Mouse (Mus musculus): ENCODE measurements at regions not wholly inside any gene's neighbourhood (a gene's known extent, or its start where the extent isn't known, plus 50 kb on each side); places are given as distances from the start of the nearest gene placed in this dataset.

DNA sequence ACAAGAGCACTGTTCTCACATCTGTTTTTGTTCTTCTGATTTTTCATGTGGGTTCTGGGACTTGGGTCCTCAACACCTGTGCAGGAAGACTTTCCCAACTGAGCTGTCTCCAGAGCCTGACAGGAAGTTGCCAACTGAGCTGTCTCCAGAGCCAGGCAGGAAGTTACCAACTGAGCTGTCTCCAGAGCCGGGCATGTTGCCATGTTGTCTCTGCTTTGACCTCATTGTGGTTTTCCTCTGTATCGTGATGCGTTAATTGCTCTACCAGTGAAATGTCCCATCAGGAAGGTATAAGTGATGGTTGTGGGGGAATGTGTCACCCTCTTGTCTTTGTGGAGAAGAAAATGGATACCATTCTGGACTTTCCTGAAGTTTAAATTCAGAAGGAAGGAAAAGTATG lies 54.4 kb upstream of the Olfm4 start:
- 94% methylated on average over 3 of the region's 3 CpGs for WGBS

DNA sequence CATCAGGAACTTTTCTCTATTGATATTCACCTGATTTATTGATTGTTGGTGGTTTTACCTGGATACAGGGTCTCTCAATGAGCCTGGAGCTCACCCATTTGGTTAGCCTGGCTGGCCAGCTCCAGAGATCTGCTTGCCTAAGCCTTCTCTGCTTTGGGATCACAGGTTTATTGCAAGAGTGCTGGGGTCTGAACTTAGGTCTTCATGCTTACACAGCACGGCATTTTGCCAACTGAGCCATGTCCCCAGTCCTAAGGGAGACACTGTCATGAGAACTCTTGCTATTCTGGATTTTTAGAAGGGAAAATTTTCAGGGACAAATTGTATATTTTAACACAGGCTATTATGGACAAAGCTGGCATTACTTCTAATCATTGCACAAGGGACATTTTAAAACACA lies 56.7 kb upstream of the Olfm4 start:
- Histone ChIP-seq H3K9ac (replicated peaks; ENCODE audit: low read depth, low read length) (no peak overlapping the region), H3K4me2 (ENCODE audit: low read depth, low read length) (no peak overlapping the region), H3K36me3 (ENCODE audit: control insufficient read depth, insufficient read depth, low read length) (no peaks in the 10 kb centered on the region), H3K4me1 (ENCODE audit: control insufficient read depth, insufficient read depth, low read length) (no peaks in the 10 kb centered on the region), H3K9me3 (ENCODE audit: control insufficient read depth, low read length) (no peaks in the 10 kb centered on the region), H3K27ac (ENCODE audit: low read depth, low read length) (no peak overlapping the region), H3K27me3 (ENCODE audit: control insufficient read depth, insufficient read depth, low read length) (no peaks in the 10 kb centered on the region), H3K4me3 (ENCODE audit: low read depth, low read length) (no peak overlapping the region)
- no peak for ATAC-seq (ENCODE audit: low read depth)
- 81% methylated on average over 1 of the region's 1 CpGs for WGBS

More for the DNA sequence above, 54.4 kb upstream of the Olfm4 start:
- H3K9me3 ChIP-seq (ENCODE audit: control insufficient read depth, low read length) = no peaks in the 10 kb centered on the region
- H3K27ac ChIP-seq (ENCODE audit: low read depth, low read length) = no peak overlapping the region
- H3K9ac ChIP-seq (replicated peaks; ENCODE audit: low read depth, low read length) = no peak overlapping the region
- ATAC-seq (ENCODE audit: low read depth) = no peak
- H3K4me2 ChIP-seq (ENCODE audit: low read depth, low read length) = no peak overlapping the region
- H3K4me3 ChIP-seq (ENCODE audit: low read depth, low read length) = no peak overlapping the region
- H3K36me3 ChIP-seq (ENCODE audit: control insufficient read depth, insufficient read depth, low read length) = no peaks in the 10 kb centered on the region
- H3K4me1 ChIP-seq (ENCODE audit: control insufficient read depth, insufficient read depth, low read length) = no peaks in the 10 kb centered on the region
- no peaks in the 10 kb centered on the region for H3K27me3 ChIP-seq (ENCODE audit: control insufficient read depth, insufficient read depth, low read length)

DNA sequence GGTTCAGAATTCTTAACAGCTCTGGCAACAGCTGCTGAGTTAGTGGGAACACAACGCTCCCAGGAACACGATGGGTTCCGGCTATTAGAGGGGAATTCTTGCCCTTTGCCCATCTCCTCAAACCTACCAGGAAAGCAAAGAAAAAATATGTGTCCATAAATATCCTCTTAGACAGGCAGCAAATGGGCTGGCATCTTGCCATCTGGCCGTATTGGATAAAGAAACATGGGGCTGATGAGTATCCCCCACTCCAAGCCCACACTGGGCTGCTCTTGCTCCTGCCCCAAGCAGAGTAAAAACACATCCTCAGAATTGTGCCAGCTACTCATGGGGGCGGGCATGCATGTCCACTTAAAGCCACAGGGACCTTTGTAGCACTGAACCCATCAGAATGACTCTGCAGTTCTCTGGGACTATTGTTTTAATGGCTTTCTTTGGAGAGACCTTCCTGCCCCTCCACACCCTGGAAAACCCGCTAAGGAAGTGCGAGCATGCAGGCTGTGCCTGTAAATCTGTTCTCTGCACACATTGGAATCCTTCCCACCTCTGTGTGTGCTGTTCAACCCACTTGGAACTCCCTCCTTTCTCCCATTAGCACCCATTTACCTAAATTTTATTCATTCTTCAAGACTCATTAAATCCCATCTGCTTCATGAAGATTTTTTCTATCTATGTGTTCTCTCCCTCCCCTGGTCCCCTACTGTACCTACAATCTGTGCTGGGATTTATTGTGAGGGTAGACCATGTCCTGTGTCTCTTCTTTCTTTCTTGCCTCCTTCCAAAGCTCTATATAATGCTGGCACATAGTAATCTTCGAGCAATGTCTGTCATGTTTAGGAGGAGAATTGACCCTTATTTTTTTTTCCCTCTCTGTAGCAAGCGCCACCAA lies 66.7 kb upstream of the Olfm4 start:
- no peaks in the 10 kb centered on the region for H3K9me3 ChIP-seq (ENCODE audit: control insufficient read depth, low read length)
- H3K27ac ChIP-seq (ENCODE audit: low read depth, low read length) = no peak overlapping the region
- no peaks in the 10 kb centered on the region for H3K27me3 ChIP-seq (ENCODE audit: control insufficient read depth, insufficient read depth, low read length)
- H3K9ac ChIP-seq (replicated peaks; ENCODE audit: low read depth, low read length) = no peak overlapping the region
- no peaks in the 10 kb centered on the region for H3K4me1 ChIP-seq (ENCODE audit: control insufficient read depth, insufficient read depth, low read length)
- no peak overlapping the region for H3K4me2 ChIP-seq (ENCODE audit: low read depth, low read length)
- ATAC-seq (ENCODE audit: low read depth) = peak; percentile 78
- WGBS = 29% methylated on average over 9 of the region's 9 CpGs
- no peaks in the 10 kb centered on the region for H3K36me3 ChIP-seq (ENCODE audit: control insufficient read depth, insufficient read depth, low read length)
- no peak overlapping the region for H3K4me3 ChIP-seq (ENCODE audit: low read depth, low read length)

DNA sequence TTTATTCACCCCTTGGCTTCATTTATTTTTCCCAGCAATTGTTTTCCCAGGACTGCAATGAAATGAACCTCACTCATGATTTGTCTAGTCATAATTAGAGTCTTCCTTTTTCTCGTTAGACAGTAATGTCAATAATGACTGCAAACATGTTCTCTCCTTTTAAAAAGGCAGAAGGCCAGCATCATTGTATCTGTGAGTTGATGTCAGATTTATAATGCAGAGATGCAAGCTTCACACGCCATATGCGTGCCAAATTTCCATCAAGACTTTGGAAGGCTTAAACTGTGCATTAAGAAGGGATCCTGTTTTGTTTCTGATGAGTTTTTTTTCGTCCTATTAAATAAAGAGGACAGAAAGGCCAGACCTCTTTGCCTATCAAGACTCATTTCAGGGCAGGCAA lies 68.9 kb upstream of the Olfm4 start:
- no peaks in the 10 kb centered on the region for H3K27me3 ChIP-seq (ENCODE audit: control insufficient read depth, insufficient read depth, low read length)
- no peak overlapping the region for H3K4me2 ChIP-seq (ENCODE audit: low read depth, low read length)
- no peak overlapping the region for H3K9ac ChIP-seq (replicated peaks; ENCODE audit: low read depth, low read length)
- no peak for ATAC-seq (ENCODE audit: low read depth)
- H3K36me3 ChIP-seq (ENCODE audit: control insufficient read depth, insufficient read depth, low read length) = no peaks in the 10 kb centered on the region
- no peaks in the 10 kb centered on the region for H3K9me3 ChIP-seq (ENCODE audit: control insufficient read depth, low read length)
- H3K4me3 ChIP-seq (ENCODE audit: low read depth, low read length) = no peak overlapping the region
- no peaks in the 10 kb centered on the region for H3K4me1 ChIP-seq (ENCODE audit: control insufficient read depth, insufficient read depth, low read length)
- 75% methylated on average over 4 of the region's 4 CpGs for WGBS
- H3K27ac ChIP-seq (ENCODE audit: low read depth, low read length) = no peak overlapping the region

DNA sequence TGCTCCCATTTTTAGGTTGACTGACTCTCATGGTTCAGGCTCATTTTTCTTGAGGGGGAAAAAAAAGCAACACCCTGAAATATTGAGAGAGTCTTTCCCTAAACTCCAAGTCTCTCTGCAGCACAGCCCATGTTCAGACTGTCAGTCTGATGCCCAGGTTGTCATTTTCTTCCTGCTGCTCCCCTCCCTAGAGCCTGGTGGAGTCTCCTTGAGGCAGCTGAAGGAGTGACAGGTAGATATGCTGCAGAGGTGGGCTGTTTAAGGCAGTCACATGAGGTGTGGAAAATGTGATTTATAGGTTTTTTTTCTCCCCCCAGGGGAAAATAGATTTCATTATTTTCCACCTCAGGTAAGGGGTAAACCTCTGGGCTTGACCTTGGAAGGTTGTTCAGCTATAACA lies 70.6 kb upstream of the Olfm4 start:
- Histone ChIP-seq H3K4me2 (ENCODE audit: low read depth, low read length) (no peak overlapping the region), H3K27me3 (ENCODE audit: control insufficient read depth, insufficient read depth, low read length) (no peaks in the 10 kb centered on the region), H3K9me3 (ENCODE audit: control insufficient read depth, low read length) (no peaks in the 10 kb centered on the region), H3K9ac (replicated peaks; ENCODE audit: low read depth, low read length) (no peak overlapping the region), H3K4me1 (ENCODE audit: control insufficient read depth, insufficient read depth, low read length) (no peaks in the 10 kb centered on the region), H3K27ac (ENCODE audit: low read depth, low read length) (no peak overlapping the region), H3K4me3 (ENCODE audit: low read depth, low read length) (no peak overlapping the region), H3K36me3 (ENCODE audit: control insufficient read depth, insufficient read depth, low read length) (no peaks in the 10 kb centered on the region)
- ATAC-seq (ENCODE audit: low read depth) = no peak

DNA sequence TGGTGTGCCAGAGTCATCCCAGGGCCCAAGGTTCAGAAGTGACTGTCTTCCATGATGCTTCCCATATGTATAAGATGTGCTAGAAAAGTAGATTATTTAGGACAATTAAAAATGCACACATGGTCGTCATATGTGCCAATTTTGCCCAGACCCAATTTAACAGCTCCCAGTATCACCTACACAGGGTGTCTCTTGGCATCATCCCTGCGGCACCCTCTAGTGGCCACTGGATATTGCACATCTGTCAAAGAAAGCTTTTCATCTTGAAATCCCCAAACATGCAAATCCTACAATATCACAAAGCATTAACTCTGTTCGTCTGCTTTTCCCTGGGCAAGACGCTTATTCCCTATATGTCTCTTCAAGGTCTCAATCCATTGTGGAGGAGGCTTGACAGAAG lies 71.3 kb upstream of the Olfm4 start:
- Histone ChIP-seq H3K4me1 (ENCODE audit: control insufficient read depth, insufficient read depth, low read length) (no peaks in the 10 kb centered on the region), H3K9ac (replicated peaks; ENCODE audit: low read depth, low read length) (no peak overlapping the region), H3K4me2 (ENCODE audit: low read depth, low read length) (no peak overlapping the region), H3K36me3 (ENCODE audit: control insufficient read depth, insufficient read depth, low read length) (no peaks in the 10 kb centered on the region), H3K9me3 (ENCODE audit: control insufficient read depth, low read length) (no peaks in the 10 kb centered on the region), H3K4me3 (ENCODE audit: low read depth, low read length) (no peak overlapping the region), H3K27me3 (ENCODE audit: control insufficient read depth, insufficient read depth, low read length) (no peaks in the 10 kb centered on the region), H3K27ac (ENCODE audit: low read depth, low read length) (no peak overlapping the region)
- no peak for ATAC-seq (ENCODE audit: low read depth)
- WGBS = 47% methylated on average over 4 of the region's 4 CpGs

DNA sequence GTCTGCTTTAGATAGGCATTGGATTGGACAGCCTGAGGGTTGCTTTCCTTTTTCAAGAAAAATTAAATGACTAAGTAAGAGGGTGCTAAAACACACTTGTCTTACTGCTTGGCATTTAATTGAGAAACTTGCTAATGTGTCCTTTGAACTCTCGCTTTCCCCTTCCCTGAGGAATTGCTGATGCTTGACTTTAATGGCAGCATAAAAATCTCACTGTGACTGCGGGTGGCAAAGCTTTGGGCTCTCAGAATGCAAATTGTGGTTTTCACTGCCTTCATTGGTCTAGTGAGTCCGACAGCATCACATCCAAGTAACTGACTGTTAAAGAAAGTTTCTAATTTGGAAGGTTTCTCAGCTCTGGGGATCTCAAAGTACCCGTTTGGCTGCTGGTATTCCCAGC lies 76.1 kb upstream of the Olfm4 start:
- Histone ChIP-seq H3K4me1 (ENCODE audit: control insufficient read depth, insufficient read depth, low read length) (no peaks in the 10 kb centered on the region), H3K9me3 (ENCODE audit: control insufficient read depth, low read length) (no peaks in the 10 kb centered on the region), H3K4me3 (ENCODE audit: low read depth, low read length) (no peak overlapping the region), H3K4me2 (ENCODE audit: low read depth, low read length) (no peak overlapping the region), H3K9ac (replicated peaks; ENCODE audit: low read depth, low read length) (no peak overlapping the region), H3K27me3 (ENCODE audit: control insufficient read depth, insufficient read depth, low read length) (no peaks in the 10 kb centered on the region), H3K36me3 (ENCODE audit: control insufficient read depth, insufficient read depth, low read length) (no peaks in the 10 kb centered on the region), H3K27ac (ENCODE audit: low read depth, low read length) (no peak overlapping the region)
- ATAC-seq (ENCODE audit: low read depth) = no peak
- 14% methylated on average over 4 of the region's 4 CpGs for WGBS

DNA sequence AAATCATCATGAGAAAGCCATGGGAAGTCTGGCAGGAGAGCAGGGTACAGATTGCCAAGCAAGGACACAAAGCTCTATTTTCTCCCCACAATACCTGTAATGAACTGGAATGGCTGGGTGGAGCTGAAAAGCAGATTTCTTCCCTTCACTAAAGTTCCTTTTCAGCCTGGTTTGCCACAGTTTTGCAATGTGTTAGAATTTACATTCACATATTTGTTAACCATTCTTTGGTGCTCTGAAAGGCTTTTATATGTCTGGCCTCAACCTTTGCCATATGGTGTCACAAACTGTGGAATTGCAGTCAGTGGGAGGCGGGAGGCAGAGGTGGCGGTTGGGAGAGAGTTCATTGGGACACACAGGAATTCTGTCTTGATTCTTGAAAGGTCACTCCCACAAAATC lies 78.3 kb upstream of the Olfm4 start:
- Histone ChIP-seq H3K4me1 (ENCODE audit: control insufficient read depth, insufficient read depth, low read length) (no peaks in the 10 kb centered on the region), H3K27me3 (ENCODE audit: control insufficient read depth, insufficient read depth, low read length) (no peaks in the 10 kb centered on the region), H3K36me3 (ENCODE audit: control insufficient read depth, insufficient read depth, low read length) (no peaks in the 10 kb centered on the region), H3K4me2 (ENCODE audit: low read depth, low read length) (no peak overlapping the region), H3K4me3 (ENCODE audit: low read depth, low read length) (no peak overlapping the region), H3K27ac (ENCODE audit: low read depth, low read length) (no peak overlapping the region), H3K9ac (replicated peaks; ENCODE audit: low read depth, low read length) (no peak overlapping the region), H3K9me3 (ENCODE audit: control insufficient read depth, low read length) (no peaks in the 10 kb centered on the region)
- ATAC-seq (ENCODE audit: low read depth) = no peak
- 47% methylated on average over 2 of the region's 2 CpGs for WGBS

DNA sequence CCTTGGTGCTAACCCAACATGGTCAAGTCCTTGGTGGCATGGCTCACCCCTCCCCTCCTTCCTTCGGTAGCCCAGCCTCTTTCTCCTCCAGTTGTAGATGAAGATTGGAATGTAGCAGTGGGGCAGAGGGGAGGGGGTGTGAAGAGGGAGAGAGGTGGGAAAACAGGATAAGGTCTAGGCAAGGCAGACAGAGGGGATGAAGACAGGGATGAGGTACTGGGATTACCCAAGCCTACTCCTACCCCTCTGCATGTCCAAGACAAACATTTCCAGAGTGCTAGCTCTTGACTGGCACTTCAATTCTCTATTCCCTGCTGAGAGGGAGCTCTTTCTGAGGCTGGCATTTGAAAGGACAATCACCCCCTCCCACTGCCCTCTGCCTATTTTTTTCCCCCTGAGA lies 81.5 kb upstream of the Olfm4 start:
- Histone ChIP-seq H3K36me3 (ENCODE audit: control insufficient read depth, insufficient read depth, low read length) (no peaks in the 10 kb centered on the region), H3K4me1 (ENCODE audit: control insufficient read depth, insufficient read depth, low read length) (no peaks in the 10 kb centered on the region), H3K9me3 (ENCODE audit: control insufficient read depth, low read length) (no peaks in the 10 kb centered on the region), H3K27me3 (ENCODE audit: control insufficient read depth, insufficient read depth, low read length) (0 out of 2 replicates have a peak, but pooled peaks cover 2% of the 10 kb centered on the region), H3K9ac (replicated peaks; ENCODE audit: low read depth, low read length) (no peak overlapping the region), H3K4me2 (ENCODE audit: low read depth, low read length) (no peak overlapping the region), H3K27ac (ENCODE audit: low read depth, low read length) (no peak overlapping the region), H3K4me3 (ENCODE audit: low read depth, low read length) (no peak overlapping the region)
- WGBS = 7% methylated on average over 1 of the region's 1 CpGs
- ATAC-seq (ENCODE audit: low read depth) = peak; percentile 18; the same call in 1 of the 2 replicates
